Mouse (Mus musculus) gastrocnemius, adult 2 months (tissue): Measurements from ENCODE around the gene Stxbp1. TPM values are rescaled to one million over a fixed set of nuclear protein-coding genes. Genes with fewer than 3 reads are reported as not detected.

Source experiments
- DNase-seq: peaks from one replicate; pipeline ENCODE4 v3.0.0; 2022
- H3K27ac ChIP-seq: fragments of 200-600 bp; 2 replicates; pipeline ENCODE4 v1.8.1; 2022; ENCODE audit warnings: mild to moderate bottlenecking
- H3K4me3 ChIP-seq: fragments of 200-600 bp; 2 replicates; pipeline ENCODE4 v1.8.1; 2022; ENCODE audit warnings: mild to moderate bottlenecking, moderate library complexity
- CTCF ChIP-seq: fragments of 200-600 bp; IDR thresholded peaks from 2 replicates; pipeline ENCODE4 v1.8.1; 2022; ENCODE audit warnings: antibody characterized with exemption, mild to moderate bottlenecking, moderate library complexity
- intact Hi-C: fragments of 180-260 bp; cut with DNase I; formaldehyde crosslinking; loops from one replicate; pipeline ENCODE4 v1.15.1; 2025
- long read RNA-seq, 2 experiments: library from polyadenylated mRNA; stranded (forward); transcript quantifications; one replicate each; pipeline ENCODE4 v2.0.0; 2021
- total RNA-seq, 2 experiments: library from RNA; stranded (reverse); gene quantifications; 2 replicates each; pipeline ENCODE4 v1.2.3; 2021

Stxbp1 gene
- total RNA-seq, result 1 to 10 TPM; 2.0 to 3.9 TPM
- long read RNA-seq, experiment 1, transcript Stxbp1-201 (19 exons, 3,892 nt), result major isoform, 7 of 11 reads
- long read RNA-seq, experiment 1, partial matches to known transcripts, result 2 of 11 reads
- long read RNA-seq, experiment 1, other reads (novel, unspliced or antisense), result 1 of 11 reads
- long read RNA-seq, experiment 2, partial matches to known transcripts, result 1 of 4 reads
- long read RNA-seq, experiment 2, other reads (novel, unspliced or antisense), result 0 of 4 reads

DNA sequence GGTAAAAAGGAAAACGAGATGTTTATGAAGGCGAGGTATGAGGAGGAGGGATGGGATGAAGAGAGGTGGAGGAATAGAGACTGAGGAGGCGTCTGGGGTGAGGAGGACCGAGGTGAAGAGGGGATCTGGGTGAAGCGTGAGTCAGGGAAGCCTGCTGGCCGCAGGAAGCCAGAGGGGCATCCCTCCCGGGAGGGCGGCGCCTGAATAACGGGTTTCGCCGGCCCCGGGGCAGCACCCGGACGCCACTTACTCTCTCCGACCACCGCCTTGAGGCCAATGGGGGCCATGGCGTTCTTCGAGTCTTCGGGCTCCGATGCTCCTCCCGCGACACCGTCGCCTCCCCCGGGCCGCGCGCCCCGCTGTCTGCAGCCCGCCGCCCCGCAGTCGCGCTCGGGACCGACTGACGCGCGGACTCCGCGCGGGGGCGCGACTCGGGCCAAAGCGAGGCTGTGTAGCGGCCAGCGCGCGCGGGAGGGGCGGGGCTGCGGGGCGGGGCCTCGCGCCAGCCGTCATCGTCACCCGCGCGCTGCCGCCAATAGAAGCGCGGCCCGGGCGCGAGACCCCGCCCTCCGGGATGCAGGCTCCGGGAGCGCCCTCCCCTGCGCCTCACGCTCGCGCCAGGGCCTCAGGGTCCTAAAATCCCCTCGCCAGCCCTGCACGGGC lies at the start of gene Stxbp1:
Stxbp1 (minus strand) TSS at position 441 of the 663 bp plus-strand sequence.
- H3K27ac ChIP-seq, result peak within 1 kb of the TSS; percentile 88
- peak; percentile 96 for DNase-seq
- intact Hi-C loops, result no loop called here
- H3K4me3 ChIP-seq, result peak within 1 kb of the TSS; percentile 96
- no peak for TF ChIP-seq CTCF

DNA sequence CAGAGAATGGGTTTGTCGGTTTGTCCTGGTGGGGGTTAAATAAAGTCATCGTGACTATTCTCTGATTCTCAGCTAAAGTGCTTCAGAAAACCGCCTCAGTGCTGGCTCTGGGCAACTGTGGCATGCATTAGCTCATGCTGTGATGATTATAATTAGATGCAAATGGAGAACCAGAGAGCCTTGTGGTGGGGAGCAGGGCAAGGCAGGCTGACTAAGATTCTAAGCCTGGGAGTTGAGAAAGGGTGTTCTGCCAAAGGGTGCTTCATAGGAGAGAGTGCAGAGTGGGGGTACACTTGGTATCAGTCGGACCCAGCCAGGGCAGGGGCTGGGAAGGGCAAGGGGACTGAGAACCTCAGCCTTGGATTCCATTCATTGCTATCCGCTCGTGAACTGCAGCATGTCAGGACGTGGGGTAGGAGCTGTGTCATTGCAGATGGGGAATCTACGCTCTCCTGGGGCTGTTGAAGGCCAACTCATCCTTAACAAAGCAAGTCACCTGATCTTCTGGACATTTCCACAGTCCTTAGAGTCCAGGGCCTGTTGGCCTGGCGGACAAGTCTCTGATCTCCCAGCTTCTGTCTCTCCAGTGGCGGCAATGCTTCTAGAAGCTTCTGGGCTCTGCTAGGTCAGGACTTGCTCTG lies 49.6 kb upstream of the Stxbp1 start:
- TF ChIP-seq CTCF, result no peak
- intact Hi-C loops, result no loop called here
- Histone ChIP-seq H3K4me3 (peak overlapping the region; percentile 4; the same call in 1 of the 2 replicates), H3K27ac (peak overlapping the region; percentile 71)
- DNase-seq, result no peak

DNA sequence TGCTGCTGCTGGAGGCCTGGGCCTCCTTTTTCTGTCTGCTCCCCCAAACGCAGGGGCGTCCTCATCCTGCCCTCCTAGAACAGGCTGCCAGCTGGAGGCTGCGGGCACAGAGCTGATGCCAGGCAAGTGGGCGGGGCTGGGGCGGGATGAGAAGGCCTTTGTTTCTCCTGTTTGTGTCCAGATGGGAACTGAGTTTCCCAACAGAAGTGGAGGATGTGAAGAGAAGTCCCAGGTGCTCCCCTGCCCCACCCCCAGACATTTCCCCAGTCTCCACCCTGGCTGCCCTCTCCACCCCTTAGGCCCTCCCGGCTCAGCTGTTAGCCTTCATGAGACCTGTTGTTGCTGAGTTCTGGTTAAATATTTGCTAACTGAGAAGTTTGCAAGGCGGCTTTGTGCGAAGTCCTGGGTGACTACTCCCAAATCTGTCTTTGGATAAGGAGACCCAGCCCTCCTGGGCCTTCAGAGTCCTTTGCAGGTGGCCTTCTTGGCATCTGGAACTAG lies 48.6 kb upstream of the Stxbp1 start:
- intact Hi-C loops, result no loop called here
- no peak for DNase-seq
- Histone ChIP-seq H3K27ac (peak overlapping the region; percentile 71), H3K4me3 (no peak overlapping the region)
- no peak for TF ChIP-seq CTCF

DNA sequence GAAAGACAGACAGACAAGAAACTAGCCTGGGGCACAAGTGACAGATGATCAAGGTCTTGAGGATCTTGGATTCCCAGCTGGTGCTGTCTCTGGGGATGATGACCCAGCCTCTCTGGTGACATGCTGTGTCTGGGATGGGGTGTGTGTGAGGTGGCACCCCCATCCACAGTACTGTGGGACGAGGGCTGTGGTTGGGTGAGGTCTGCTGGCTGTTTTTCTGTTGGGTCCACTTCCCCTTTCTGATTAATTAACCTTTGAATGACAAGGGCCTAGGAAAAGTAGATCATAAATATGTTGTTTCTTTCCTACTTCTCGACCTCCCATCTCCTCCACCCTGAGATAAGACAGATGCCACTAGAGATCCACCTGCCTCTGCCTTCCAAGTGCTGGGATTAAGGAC lies 47.1 kb upstream of the Stxbp1 start:
- H3K4me3 ChIP-seq, result no peak overlapping the region
- TF ChIP-seq CTCF, result no peak
- no peak for DNase-seq
- intact Hi-C loops, result no loop called here
- no peak overlapping the region; the same call in none of the 2 replicates for H3K27ac ChIP-seq

DNA sequence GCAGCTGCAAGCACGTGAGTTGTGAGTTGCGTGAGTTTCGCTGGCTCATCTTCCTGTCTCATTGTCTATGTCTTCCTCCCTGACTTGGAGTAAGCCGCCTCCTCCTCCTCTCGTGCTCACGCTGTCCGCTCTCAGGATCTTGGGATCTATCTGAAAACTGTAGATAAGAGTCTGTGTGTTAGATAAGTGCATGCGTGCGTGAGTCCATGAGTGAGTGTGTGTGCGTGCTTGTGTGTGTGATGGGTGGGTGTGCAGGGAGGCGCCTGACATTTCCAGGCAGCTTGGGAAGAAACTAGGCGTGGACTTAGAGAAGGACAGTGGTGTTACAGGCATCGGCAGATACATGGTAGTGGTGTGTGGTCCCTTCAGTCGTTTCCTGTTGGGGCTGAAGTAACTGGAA lies 45.4 kb upstream of the Stxbp1 start:
- intact Hi-C loops, result no loop called here
- TF ChIP-seq CTCF, result no peak
- DNase-seq, result no peak
- H3K4me3 ChIP-seq, result no peak overlapping the region
- H3K27ac ChIP-seq, result peak overlapping the region; percentile 35; the same call in 1 of the 2 replicates

DNA sequence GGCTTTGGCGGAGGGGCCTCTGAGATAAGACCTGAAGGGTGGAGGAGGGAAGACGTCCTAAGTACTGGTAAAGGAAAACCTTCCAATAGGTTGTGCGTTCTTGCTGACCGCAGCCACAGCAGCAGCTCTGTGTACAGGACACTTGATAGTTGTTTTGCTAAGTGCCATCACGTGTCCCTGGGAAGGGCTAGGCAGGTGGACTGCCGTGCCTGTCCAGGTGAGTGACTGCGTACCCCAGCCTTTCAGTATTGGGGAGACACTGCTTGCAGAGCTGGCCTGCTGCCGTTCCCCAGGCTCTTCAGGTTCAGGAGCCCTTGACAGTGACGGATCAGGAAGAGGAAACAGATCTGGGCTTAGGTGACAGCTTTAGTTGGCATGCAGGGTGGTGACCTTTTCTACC lies 44.2 kb upstream of the Stxbp1 start:
- TF ChIP-seq CTCF, result no peak
- intact Hi-C loops, result no loop called here
- Histone ChIP-seq H3K27ac (peak overlapping the region; percentile 58), H3K4me3 (no peak overlapping the region)
- DNase-seq, result no peak

DNA sequence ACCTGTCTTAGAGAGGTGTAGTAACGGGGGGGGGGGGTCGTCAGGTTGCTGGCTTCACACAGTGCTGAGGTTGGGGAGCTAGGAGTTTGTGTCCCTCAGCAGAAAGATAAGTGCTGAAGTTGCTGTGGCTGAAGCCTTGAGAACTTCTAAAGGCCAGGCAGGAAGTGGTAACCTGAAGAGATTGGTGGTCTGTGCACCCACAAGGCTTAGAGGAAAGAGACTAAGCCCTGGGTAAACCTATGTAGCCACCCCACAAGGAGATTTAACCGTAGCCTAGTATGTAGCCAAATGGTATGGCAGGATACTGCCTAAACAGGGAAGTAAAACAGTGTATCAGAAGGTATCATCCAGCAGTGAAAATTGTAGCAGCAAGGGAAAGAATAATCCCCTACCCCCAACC lies 43.2 kb upstream of the Stxbp1 start:
- no peak for DNase-seq
- intact Hi-C loops, result no loop called here
- no peak for TF ChIP-seq CTCF
- Histone ChIP-seq H3K4me3 (no peak overlapping the region), H3K27ac (peak overlapping the region; percentile 62; the same call in 1 of the 2 replicates)

DNA sequence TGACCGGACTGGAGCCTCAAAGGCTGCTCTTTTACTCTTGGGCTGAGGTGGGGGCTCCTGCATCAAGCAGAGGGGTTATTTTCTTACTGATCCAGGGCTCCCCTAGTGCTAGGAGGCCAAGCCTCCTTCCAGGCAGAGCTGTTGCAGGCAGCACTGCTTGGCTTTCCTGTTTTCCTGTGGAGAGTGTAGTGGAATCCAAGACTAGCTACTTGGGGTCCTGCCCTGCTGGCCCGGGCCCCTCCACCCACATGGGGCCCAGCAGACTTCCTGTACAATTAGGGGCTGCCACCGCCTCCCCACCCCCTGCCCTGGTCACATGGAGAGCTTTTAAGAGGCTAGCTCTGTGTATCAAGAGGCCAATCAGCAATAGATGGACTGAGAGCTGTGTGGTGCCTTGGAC lies 41.5 kb upstream of the Stxbp1 start:
- no peak for DNase-seq
- Histone ChIP-seq H3K4me3 (no peak overlapping the region), H3K27ac (peak overlapping the region; percentile 53)
- no peak for TF ChIP-seq CTCF
- intact Hi-C loops, result no loop called here

DNA sequence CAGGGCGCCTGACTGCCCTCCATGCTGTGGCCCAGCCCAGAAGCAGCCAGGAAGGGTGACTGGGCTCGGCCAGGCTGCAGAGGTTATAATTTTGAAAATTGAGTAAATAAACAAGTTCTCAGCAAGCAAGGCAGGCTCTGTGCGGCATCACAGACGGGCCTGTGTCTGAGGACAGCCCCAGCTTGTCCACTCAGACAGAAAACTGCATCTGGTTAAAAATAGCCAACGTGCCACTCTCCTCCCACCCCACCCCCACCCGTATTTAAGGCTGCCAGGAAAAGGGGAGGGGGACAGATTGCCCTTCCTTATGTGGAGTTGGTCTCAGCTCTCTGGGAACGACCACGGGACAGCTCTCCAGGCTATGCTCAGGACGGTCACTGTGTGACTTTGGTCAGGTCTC lies 41.0 kb upstream of the Stxbp1 start:
- intact Hi-C loops, result no loop called here
- DNase-seq, result no peak
- TF ChIP-seq CTCF, result no peak
- H3K4me3 ChIP-seq, result no peak overlapping the region
- peak overlapping the region; percentile 53 for H3K27ac ChIP-seq

DNA sequence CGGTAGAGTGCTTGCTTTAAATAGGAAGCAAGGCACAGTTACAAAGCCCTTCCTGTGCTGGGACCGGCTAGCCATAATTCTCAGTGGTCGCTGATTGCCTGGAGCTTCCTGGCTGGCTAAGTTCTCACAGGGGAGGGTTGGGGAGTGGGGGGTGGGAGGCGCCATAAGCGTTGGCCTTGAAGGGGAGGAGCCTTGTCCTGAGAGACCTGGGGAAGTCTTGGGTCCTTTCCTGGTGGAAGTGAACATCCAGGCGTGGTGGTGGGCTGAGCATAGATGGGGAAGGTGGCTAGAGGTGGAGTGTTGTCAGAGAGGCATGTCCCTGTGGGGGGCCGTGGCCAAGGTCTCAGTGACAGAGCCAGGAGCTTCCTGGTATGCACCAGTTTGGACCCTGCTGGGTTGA lies 37.7 kb upstream of the Stxbp1 start:
- Histone ChIP-seq H3K27ac (peak overlapping the region; percentile 89), H3K4me3 (no peak overlapping the region)
- intact Hi-C loops, result no loop called here
- DNase-seq, result no peak
- no peak for TF ChIP-seq CTCF

DNA sequence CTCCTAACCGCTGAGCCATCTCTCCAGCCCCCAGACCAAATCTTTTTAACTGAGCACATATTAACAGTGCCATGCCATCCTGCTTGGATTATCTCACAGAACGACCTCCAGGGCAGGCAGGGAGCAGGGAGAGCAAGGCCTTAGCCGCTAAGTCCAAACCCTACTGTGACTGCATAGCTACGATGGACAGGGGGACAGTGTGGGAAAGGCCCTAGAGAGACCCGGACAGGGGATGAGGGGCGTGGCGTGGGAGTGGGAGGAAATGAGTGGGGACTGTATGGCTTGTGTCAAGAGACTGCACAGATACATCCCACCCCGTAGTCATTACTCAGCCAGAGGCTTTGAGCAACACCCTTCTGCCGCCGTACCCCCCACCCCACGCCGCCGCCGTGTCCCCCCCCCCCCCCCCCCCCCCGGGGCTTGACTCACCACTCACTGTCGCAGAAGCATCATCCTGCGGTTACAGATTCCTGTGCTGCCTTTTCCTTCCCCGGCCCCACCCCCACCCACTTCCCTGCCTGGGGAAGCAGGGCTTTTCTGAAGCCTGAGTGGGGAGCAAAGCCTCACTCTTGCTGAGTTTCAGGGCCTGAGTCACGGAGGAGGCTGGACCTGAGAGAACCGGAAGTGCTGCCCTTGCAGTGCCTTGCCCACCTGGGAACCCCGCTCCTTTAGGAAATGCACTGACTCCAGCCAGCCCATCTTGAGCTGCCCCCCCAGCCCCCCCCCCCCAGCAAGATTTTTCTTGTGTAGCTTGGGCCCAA lies 35.4 kb upstream of the Stxbp1 start:
- Histone ChIP-seq H3K4me3 (peak overlapping the region; percentile 61), H3K27ac (peak overlapping the region; percentile 89)
- intact Hi-C loops, result no loop called here
- DNase-seq, result no peak
- TF ChIP-seq CTCF, result no peak

DNA sequence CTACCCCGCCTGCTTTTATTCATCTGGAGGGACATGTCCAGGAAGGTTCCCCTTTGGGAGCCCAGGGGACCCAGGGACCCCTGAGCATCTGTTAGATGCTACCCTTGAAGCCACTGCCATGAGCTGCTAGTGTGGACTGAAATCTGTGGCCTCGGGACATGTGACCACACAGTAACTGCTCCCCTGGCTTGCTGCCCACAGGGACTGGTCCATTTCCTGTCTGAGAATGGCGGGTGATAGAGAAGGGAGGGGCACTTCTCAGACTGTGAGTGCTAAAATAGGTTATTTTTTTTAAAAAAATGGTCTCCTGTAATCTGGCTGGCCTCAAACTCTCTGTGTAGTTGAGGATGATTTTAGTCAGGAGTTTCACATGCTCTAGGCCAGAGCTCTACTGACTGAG lies 34.7 kb upstream of the Stxbp1 start:
- TF ChIP-seq CTCF, result no peak
- peak; percentile 88 for DNase-seq
- Histone ChIP-seq H3K4me3 (peak overlapping the region; percentile 61), H3K27ac (peak overlapping the region; percentile 89)
- intact Hi-C loops, result no loop called here

DNA sequence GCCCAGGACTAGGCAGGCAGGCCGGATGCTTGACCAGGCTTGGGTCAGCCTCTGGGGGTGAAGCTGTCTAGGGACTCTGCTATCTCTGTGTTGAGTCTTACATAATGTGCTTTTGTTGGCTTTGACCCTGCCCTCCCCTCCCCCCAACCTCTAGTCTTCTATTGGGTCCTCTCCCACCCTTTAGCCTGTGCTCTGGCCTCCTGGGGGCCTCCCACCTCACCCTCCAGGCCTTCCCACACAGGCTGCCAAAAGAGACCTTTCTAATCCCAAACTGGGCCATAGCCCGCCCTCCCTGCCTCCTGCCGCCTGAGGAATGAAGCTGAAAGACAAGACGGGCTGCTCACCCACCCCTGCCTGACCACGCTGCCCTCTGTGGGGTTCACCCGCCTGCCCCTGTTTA lies 34.0 kb upstream of the Stxbp1 start:
- peak overlapping the region; percentile 89 for H3K27ac ChIP-seq
- DNase-seq, result no peak
- intact Hi-C loops, result no loop called here
- no peak overlapping the region; the same call in 1 of the 2 replicates for H3K4me3 ChIP-seq
- no peak for TF ChIP-seq CTCF
